Mouse (Mus musculus) macrophage (primary cell): ENCODE results near the gene B9d2. TPM values are rescaled to one million over a fixed set of nuclear protein-coding genes. Genes with fewer than 3 reads are reported as not detected.
"Not testable (repeated sequence)": the region's sequence is repeated elsewhere in the genome, so short reads cannot be mapped to it uniquely, and the experiment has no call there.

ENCODE experiments used
- H3K27ac ChIP-seq: fragments of 350-480 bp; formaldehyde crosslinking; 2 replicates; pipeline ENCODE4 v1.9.0; 2021
- H3K36me3 ChIP-seq: fragments of 350-480 bp; formaldehyde crosslinking; 2 replicates; pipeline ENCODE4 v1.9.0; 2021; ENCODE audit errors: inconsistent target
- H3K4me3 ChIP-seq: fragments of 350-480 bp; formaldehyde crosslinking; 2 replicates; pipeline ENCODE4 v1.9.0; 2021; ENCODE audit errors: inconsistent target
- H3K79me2 ChIP-seq: fragments of 350-480 bp; formaldehyde crosslinking; 2 replicates; pipeline ENCODE4 v1.9.0; 2021; ENCODE audit errors: inconsistent target
- WGBS: methylation state at CpG from one replicate; pipeline ENCODE4 v1.1.7; 2026; ENCODE audit warnings: inconsistent platforms; ENCODE audit not compliant: missing documents; 5-methylcytosine and 5-hydroxymethylcytosine counted together
- polyA plus RNA-seq: library from polyadenylated mRNA; stranded (reverse); fragments of 250-400 nt; gene quantifications from 3 replicates; pipeline ENCODE4 v1.2.4, GENCODE M21; 2018; ENCODE audit warnings: inconsistent platforms

B9d2 gene
- polyA plus RNA-seq, 1 experiment from 2014 or later, result 6.8 TPM

GRCm38 (mm10) chr7:25718788-25719417 lies 38.3 kb downstream of the B9d2 start, which contains the start of gene Ccdc97:
Gene Ccdc97, minus strand, starts transcription at chr7:25719088.
- WGBS, result 0% methylated on average over 32 of the region's 32 CpGs
- H3K27ac ChIP-seq, result peak within 1 kb of the TSS; percentile 90
- H3K36me3 ChIP-seq, result peaks cover 31% of the 10 kb centered on the region
- H3K4me3 ChIP-seq, result peak within 1 kb of the TSS; percentile 86
- H3K79me2 ChIP-seq, result peaks cover 45% of the 10 kb centered on the region

- Histone ChIP-seq H3K27ac (peak overlapping the region; percentile 90), H3K36me3 (peaks cover 31% of the 10 kb centered on the region), H3K4me3 (no peak overlapping the region), H3K79me2 (peaks cover 39% of the 10 kb centered on the region)
- WGBS, result 41% methylated on average over 10 of the region's 10 CpGs
Observed at GRCm38 (mm10) chr7:25719761-25720610, 39.4 kb downstream of the B9d2 start.

- Histone ChIP-seq H3K27ac (no peak overlapping the region), H3K36me3 (peaks cover 33% of the 10 kb centered on the region), H3K79me2 (peaks cover 31% of the 10 kb centered on the region), H3K4me3 (no peak overlapping the region)
- WGBS, result 78% methylated on average over 5 of the region's 5 CpGs
Observed at GRCm38 (mm10) chr7:25720760-25721159, 40.2 kb downstream of the B9d2 start.

DNA sequence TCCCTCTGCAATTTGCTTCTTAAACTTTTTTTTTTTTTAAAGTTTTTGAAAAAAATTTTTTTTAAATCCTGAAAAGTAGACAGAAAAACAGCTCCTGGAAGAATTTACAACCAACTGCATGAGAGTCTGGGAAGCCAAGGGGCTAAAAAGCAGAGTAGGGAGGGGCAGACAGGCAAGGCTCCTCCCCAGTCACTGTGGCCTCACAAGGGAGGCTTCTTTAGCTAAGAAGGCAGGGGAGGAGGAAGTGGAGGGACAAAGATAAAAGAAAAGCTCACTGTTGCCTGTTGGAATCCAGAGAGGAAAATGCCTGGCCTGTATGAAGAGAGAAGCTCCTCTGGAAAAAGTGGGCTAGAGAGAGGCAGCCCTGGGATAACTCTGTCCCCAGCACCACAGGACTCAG lies 41.2 kb downstream of the B9d2 start:
- Histone ChIP-seq H3K27ac (peak overlapping the region; percentile 8; the same call in 1 of the 2 replicates), H3K79me2 (peaks cover 21% of the 10 kb centered on the region), H3K36me3 (peaks cover 35% of the 10 kb centered on the region)
- H3K4me3 ChIP-seq, result not testable (repeated sequence)

- no peak overlapping the region for H3K4me3 ChIP-seq
- no peak overlapping the region for H3K27ac ChIP-seq
- 82% methylated on average over 15 of the region's 19 CpGs for WGBS
- H3K79me2 ChIP-seq, result peaks cover 28% of the 10 kb centered on the region; the same call in 1 of the 2 replicates
- H3K36me3 ChIP-seq, result peaks cover 57% of the 10 kb centered on the region
Observed at GRCm38 (mm10) chr7:25725886-25726285, 45.3 kb downstream of the B9d2 start.

GRCm38 (mm10) chr7:25727800-25728199 lies 47.2 kb downstream of the B9d2 start:
- WGBS, result 92% methylated on average over 5 of the region's 5 CpGs
- Histone ChIP-seq H3K4me3 (no peak overlapping the region), H3K36me3 (peaks cover 65% of the 10 kb centered on the region), H3K27ac (no peak overlapping the region), H3K79me2 (peaks cover 28% of the 10 kb centered on the region; the same call in 1 of the 2 replicates)

DNA sequence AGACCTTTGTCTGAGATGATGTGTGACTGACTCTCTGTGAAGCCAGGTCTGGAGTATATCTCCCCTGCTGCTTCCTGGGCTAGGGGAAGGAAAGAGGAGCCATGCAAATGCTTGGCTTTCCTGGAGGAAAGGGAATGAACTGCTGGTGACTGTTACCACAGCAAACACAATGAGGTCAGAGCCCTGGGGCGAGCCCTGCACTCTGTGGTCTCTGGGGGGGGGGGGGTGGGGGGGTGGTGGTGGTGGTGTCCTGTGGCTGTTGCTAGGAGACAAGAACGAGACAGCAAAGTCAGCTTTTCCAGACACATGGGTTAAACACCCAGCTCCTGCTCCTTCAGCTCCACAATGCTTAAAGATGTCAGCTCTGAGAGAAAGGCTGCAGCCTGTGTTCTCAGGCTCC lies 48.8 kb downstream of the B9d2 start:
- Histone ChIP-seq H3K36me3 (peaks cover 67% of the 10 kb centered on the region), H3K4me3 (no peak overlapping the region), H3K27ac (peak overlapping the region; percentile 83), H3K79me2 (peaks cover 32% of the 10 kb centered on the region; the same call in 1 of the 2 replicates)
- no CpG with 5 or more reads among the region's 2 CpGs for WGBS

DNA sequence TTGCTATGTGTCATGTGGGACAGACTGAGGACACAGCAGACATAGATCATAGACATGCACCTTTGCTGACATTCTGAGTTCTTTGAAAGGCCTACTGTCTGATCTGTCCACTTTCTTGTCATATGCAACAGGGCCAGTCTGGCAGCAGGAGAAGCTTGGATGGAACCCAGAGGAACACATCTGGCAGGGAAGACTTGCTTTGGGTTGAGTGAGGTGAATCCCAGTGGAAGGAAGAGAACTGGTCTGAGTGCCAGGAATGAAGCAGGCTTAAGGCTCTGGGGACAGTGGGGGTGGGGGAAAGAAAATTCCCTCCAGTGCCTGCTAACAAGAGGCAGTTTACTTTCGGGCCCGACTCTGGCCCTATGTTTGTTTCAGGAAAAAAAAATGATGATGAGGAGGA lies 49.3 kb downstream of the B9d2 start:
- WGBS, result 93% methylated on average over 2 of the region's 2 CpGs
- no peak overlapping the region for H3K4me3 ChIP-seq

DNA sequence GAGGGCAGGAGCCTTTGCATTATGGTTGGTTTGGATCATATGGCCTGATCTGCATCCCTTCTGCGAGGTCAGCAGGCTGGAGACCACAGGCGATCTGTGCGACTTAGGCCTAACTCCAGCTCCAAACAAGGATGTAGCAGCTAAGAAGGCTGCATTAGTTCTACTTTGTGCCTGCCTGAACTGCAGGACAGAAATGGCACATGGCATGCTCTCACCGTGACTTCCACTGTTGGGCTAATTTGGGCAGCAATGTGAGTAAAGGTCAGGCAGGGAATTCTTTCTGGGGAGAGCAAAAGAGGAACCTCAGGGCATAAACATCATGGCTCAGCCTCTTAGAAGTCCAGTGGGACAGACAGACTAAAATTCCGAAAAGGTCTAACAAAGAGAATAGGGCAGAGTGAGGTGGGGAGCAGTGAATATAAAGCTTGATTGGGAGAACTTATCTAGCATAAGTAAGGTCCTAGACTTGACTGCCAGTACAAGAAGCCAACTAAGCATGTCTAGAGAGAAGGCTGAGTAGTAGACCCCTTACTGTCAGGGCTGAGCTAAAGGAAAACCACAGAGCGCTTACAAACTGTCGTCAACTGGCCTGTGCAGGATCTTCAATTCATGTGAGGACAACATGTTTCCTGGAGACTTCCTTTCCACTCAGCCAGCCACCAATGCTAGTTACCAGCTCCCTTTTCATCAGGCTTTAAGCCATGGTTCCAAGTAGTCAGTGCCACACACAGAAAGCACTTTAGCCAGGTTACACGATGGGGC lies 50.9 kb downstream of the B9d2 start:
- Histone ChIP-seq H3K79me2 (peaks cover 53% of the 10 kb centered on the region; the same call in 1 of the 2 replicates), H3K4me3 (no peak overlapping the region), H3K27ac (peak overlapping the region; percentile 83), H3K36me3 (peaks cover 68% of the 10 kb centered on the region)
- 23% methylated on average over 8 of the region's 8 CpGs for WGBS

More for the DNA sequence above, 49.3 kb downstream of the B9d2 start:
- peaks cover 37% of the 10 kb centered on the region; the same call in 1 of the 2 replicates for H3K79me2 ChIP-seq
- peaks cover 67% of the 10 kb centered on the region for H3K36me3 ChIP-seq
- peak overlapping the region; percentile 83 for H3K27ac ChIP-seq

DNA sequence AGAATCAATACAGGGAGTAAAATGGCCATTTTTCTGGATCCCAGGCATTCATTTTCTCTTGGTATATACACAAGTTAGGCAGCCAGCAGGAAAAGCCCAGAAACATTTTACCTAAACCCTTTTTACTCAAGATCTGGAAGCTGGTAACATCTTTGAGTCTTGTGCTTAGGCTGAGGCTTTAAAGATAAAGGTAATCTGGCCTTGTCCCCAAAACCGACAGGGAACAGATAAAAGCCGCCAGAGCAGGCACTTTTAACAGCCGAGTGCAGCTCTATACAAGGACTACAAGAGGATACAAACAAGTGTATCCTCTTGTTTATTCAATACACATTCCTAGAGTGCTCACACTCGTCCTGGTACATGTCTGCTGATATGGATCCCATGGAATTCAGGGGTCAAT lies 54.4 kb downstream of the B9d2 start:
- H3K4me3 ChIP-seq, result no peak overlapping the region
- 93% methylated on average over 4 of the region's 4 CpGs for WGBS
- H3K36me3 ChIP-seq, result peaks cover 64% of the 10 kb centered on the region
- no peak overlapping the region for H3K27ac ChIP-seq
- peaks cover 60% of the 10 kb centered on the region for H3K79me2 ChIP-seq

Other genes starting within 250 kb of the B9d2 start
- 5.5 to 15.5 TPM (median 10.5 TPM) in 3 replicates for gene Ceacam1, start 203.2 kb upstream of the B9d2 start, polyA plus RNA-seq
- gene Ceacam2, start 140.9 kb upstream of the B9d2 start, polyA plus RNA-seq, result 0.19 TPM in 1 of 3 replicates, not detected in the others
- not detected in 3 replicates for gene Erich4, start 64.9 kb upstream of the B9d2 start, polyA plus RNA-seq
- 13.2 to 21.2 TPM (median 16.4 TPM) in 3 replicates for gene Dmac2, start 61.4 kb upstream of the B9d2 start, polyA plus RNA-seq
- 21.5 to 44.1 TPM (median 21.7 TPM) in 3 replicates for gene B3gnt8, start 54.1 kb upstream of the B9d2 start, polyA plus RNA-seq
- 16.8 to 34.2 TPM (median 16.9 TPM) in 3 replicates for gene Bckdha, start 21.8 kb upstream of the B9d2 start, polyA plus RNA-seq
- 8.2 to 37.9 TPM (median 20.7 TPM) in 3 replicates for gene Exosc5, start 21.6 kb upstream of the B9d2 start, polyA plus RNA-seq
- 0.25 to 0.59 TPM (median 0.32 TPM) in 3 replicates for gene Tmem91, start 5.6 kb upstream of the B9d2 start, polyA plus RNA-seq
- gene Tgfb1, start 6.2 kb downstream of the B9d2 start, polyA plus RNA-seq, result 329 to 471 TPM (median 343 TPM) in 3 replicates
- gene Ccdc97, start 38.3 kb downstream of the B9d2 start, polyA plus RNA-seq, result 21.9 to 33.1 TPM (median 32.9 TPM) in 3 replicates
- gene Hnrnpul1, start 74.0 kb downstream of the B9d2 start, polyA plus RNA-seq, result 94.5 to 149 TPM (median 100 TPM) in 3 replicates
- gene Axl, start 107.9 kb downstream of the B9d2 start, polyA plus RNA-seq, result 47.8 to 96.5 TPM (median 55.0 TPM) in 3 replicates
- 0.17 to 0.20 TPM in 2 of 3 replicates, not detected in the other for gene Cyp2s1, start 136.1 kb downstream of the B9d2 start, polyA plus RNA-seq
- gene Cyp2b10, start 216.8 kb downstream of the B9d2 start, polyA plus RNA-seq, result not detected in 3 replicates